7 mouse cellular contexts compared by ENCODE assay signal in the genomic region with DNA sequence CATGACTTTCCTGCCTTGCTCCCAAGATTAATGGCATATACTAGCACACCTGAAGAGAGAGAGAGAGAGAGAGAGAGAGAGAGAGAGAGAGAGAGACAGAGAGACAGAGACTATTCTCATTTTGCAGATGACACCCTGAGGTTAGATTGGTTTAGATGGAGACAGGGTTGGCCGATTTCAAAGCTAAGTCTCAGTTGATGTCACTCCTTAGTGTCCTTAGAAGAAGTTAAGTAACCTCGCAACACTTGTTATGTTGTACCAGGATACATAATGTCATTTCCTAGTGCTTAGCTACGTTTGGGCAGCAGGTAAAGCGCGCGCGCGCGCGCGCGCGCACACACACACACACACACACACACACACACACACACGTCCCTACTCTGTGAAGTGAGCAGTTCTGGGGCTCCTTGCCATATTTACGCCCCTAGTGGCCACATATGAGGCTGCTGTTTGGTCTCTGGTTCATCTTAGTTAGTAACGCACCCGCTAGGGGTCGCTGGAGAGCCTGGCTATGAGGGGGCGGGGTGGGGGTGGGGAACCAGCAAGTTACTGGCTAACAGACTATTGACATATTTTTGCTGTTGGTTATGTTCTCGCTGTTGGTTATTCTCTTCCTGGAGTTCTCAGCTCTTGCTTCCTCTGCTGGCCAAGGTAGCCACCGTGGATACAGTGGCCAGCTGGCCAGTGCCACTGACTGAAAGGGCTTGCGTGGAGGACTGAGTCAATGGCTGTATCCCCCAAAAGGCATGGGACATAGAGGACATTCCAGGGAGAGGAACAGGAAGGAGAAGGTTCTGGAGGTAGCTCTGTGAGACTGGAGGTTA. TPM values are rescaled to one million over a fixed set of nuclear protein-coding genes. Genes with fewer than 3 reads are reported as not detected.
A peak's percentile ranks its signal among the peaks of the same experiment; 100 is the strongest.
DNase-seq lines count a peak whose midpoint lies in the region; ATAC-seq and TF ChIP-seq lines count a peak whose summit lies in the region.

No protein-coding gene starts in this region.

- H3K27ac ChIP-seq in embryonic facial prominence, embryonic 10.5 days (replicated peaks), result no peak overlapping the region
- no peak overlapping the region for H3K27ac ChIP-seq in intestine, postnatal 0 days (ENCODE audit: low read depth, low read length)
- H3K27ac ChIP-seq in midbrain, embryonic 12.5 days (replicated peaks), result no peak overlapping the region

- TF ChIP-seq CTCF in intestine, postnatal 0 days (IDR thresholded peaks at IDR 0.05; ENCODE audit: low read depth), result peak; percentile 94

- peak; percentile 100 for ATAC-seq in granulocyte monocyte progenitor cell, adult 5-6 weeks (replicated peaks; ENCODE audit: poor library complexity, severe bottlenecking)
- peak; percentile 88 for ATAC-seq in intestine, postnatal 0 days
- peak; percentile 87 for ATAC-seq in midbrain, embryonic 12.5 days (ENCODE audit: low FRiP score, low read depth)

- H3K27me3 ChIP-seq in embryonic facial prominence, embryonic 10.5 days (replicated peaks; ENCODE audit: low read depth, poor library complexity, severe bottlenecking), result 0 out of 2 replicates have a peak, but pooled peaks cover 3% of the 10 kb centered on the region
- no peaks in the 10 kb centered on the region for H3K27me3 ChIP-seq in intestine, postnatal 0 days (replicated peaks; ENCODE audit: control insufficient read depth, insufficient read depth, low read length)
- no peaks in the 10 kb centered on the region for H3K27me3 ChIP-seq in midbrain, embryonic 12.5 days

- peak overlapping the region; percentile 21; the same call in 1 of the 2 replicates for H3K4me2 ChIP-seq in intestine, postnatal 0 days (replicated peaks; ENCODE audit: low read depth)
- H3K4me2 ChIP-seq in midbrain, embryonic 12.5 days (replicated peaks), result 0 out of 2 replicates have a peak overlapping the region, but pooled peaks have one; percentile 5

- no peaks in the 10 kb centered on the region for H3K36me3 ChIP-seq in embryonic facial prominence, embryonic 10.5 days (replicated peaks)
- no peaks in the 10 kb centered on the region for H3K36me3 ChIP-seq in intestine, postnatal 0 days (ENCODE audit: control insufficient read depth, insufficient read depth)
- H3K36me3 ChIP-seq in midbrain, embryonic 12.5 days, result no peaks in the 10 kb centered on the region

- 19% methylated on average over 22 of the region's 22 CpGs for WGBS in embryonic facial prominence, embryonic 10.5 days
- 13% methylated on average over 22 of the region's 22 CpGs for WGBS in intestine, postnatal 0 days
- 17% methylated on average over 22 of the region's 22 CpGs for WGBS in midbrain, embryonic 12.5 days

- intact Hi-C loops in left cerebral cortex, postnatal 4 days (cut with DNase I), result no loop called here

- H3K9me3 ChIP-seq in embryonic facial prominence, embryonic 10.5 days, result no peaks in the 10 kb centered on the region
- H3K9me3 ChIP-seq in intestine, postnatal 0 days (ENCODE audit: control insufficient read depth), result no peaks in the 10 kb centered on the region
- no peaks in the 10 kb centered on the region for H3K9me3 ChIP-seq in midbrain, embryonic 12.5 days

- no peaks in the 10 kb centered on the region for H3K4me1 ChIP-seq in embryonic facial prominence, embryonic 10.5 days
- no peaks in the 10 kb centered on the region for H3K4me1 ChIP-seq in intestine, postnatal 0 days (replicated peaks; ENCODE audit: control insufficient read depth, insufficient read depth, low read length)
- H3K4me1 ChIP-seq in midbrain, embryonic 12.5 days, result no peaks in the 10 kb centered on the region

- H3K9ac ChIP-seq in intestine, postnatal 0 days (ENCODE audit: low read depth, low read length), result no peak overlapping the region
- no peak overlapping the region for H3K9ac ChIP-seq in midbrain, embryonic 12.5 days (replicated peaks)

- peak; percentile 91 for DNase-seq in adrenal gland, postnatal 14 days
- peak; percentile 88 for DNase-seq in embryonic facial prominence, embryonic 10.5 days (ENCODE audit: low spot score)
- DNase-seq in left cerebral cortex, postnatal 4 days, result peak; percentile 92
- DNase-seq in skeletal muscle tissue, adult 2 months (ENCODE audit: low read depth, low spot score), result peak; percentile 88

- no peak overlapping the region for H3K4me3 ChIP-seq in embryonic facial prominence, embryonic 10.5 days
- H3K4me3 ChIP-seq in intestine, postnatal 0 days (ENCODE audit: low read depth, low read length), result no peak overlapping the region
- H3K4me3 ChIP-seq in midbrain, embryonic 12.5 days, result no peak overlapping the region

RNA-seq across cellular contexts. Expression of gene Pdp2, which starts 26.4 kb away (rescaled TPM):
- 37.2 and 38.0 TPM in 2 replicates for total RNA-seq in adrenal gland, postnatal 14 days (2021)
- 15.4 and 16.0 TPM in 2 replicates for polyA plus RNA-seq in embryonic facial prominence, embryonic 10.5 days (2016; fragmentation: Nextera tagmentation; extraction: Ambion mirVana)
- 9.6 and 13.1 TPM in 2 replicates for total RNA-seq in granulocyte monocyte progenitor cell, adult 5-6 weeks (2014; fragmentation: Nextera tagmentation)
- 10.3 and 11.4 TPM in 2 replicates for total RNA-seq in granulocyte monocyte progenitor cell, adult 5-6 weeks (2017)
- polyA plus RNA-seq in intestine, postnatal 0 days (2015; fragmentation: Nextera tagmentation; extraction: Ambion mirVana), result 12.2 and 15.2 TPM in 2 replicates
- 10 to 100 TPM; 13.0 to 13.6 TPM for total RNA-seq in left cerebral cortex, postnatal 4 days (2021)
- 14.7 and 15.8 TPM in 2 replicates for polyA plus RNA-seq in midbrain, embryonic 12.5 days (2016; fragmentation: Nextera tagmentation; extraction: Ambion mirVana)

RNA-seq across cellular contexts. Expression of gene Car7, which starts 30.4 kb away (rescaled TPM):
- total RNA-seq in adrenal gland, postnatal 14 days (2021), result 4.0 and 4.1 TPM in 2 replicates
- 0.75 and 1.00 TPM in 2 replicates for polyA plus RNA-seq in embryonic facial prominence, embryonic 10.5 days (2016; fragmentation: Nextera tagmentation; extraction: Ambion mirVana)
- total RNA-seq in granulocyte monocyte progenitor cell, adult 5-6 weeks (2014; fragmentation: Nextera tagmentation), result not detected in 2 replicates
- total RNA-seq in granulocyte monocyte progenitor cell, adult 5-6 weeks (2017), result 0.52 TPM in 1 of 2 replicates, not detected in the other
- 0.82 and 1.1 TPM in 2 replicates for polyA plus RNA-seq in intestine, postnatal 0 days (2015; fragmentation: Nextera tagmentation; extraction: Ambion mirVana)
- total RNA-seq in left cerebral cortex, postnatal 4 days (2021), result 1 to 10 TPM; 3.8 to 4.6 TPM
- polyA plus RNA-seq in midbrain, embryonic 12.5 days (2016; fragmentation: Nextera tagmentation; extraction: Ambion mirVana), result 1.5 and 1.6 TPM in 2 replicates

RNA-seq across cellular contexts. Expression of gene Nae1, which starts 30.4 kb away (rescaled TPM):
- total RNA-seq in adrenal gland, postnatal 14 days (2021), result 30.2 and 31.1 TPM in 2 replicates
- 124 and 137 TPM in 2 replicates for polyA plus RNA-seq in embryonic facial prominence, embryonic 10.5 days (2016; fragmentation: Nextera tagmentation; extraction: Ambion mirVana)
- 38.8 and 62.4 TPM in 2 replicates for total RNA-seq in granulocyte monocyte progenitor cell, adult 5-6 weeks (2014; fragmentation: Nextera tagmentation)
- 64.6 and 109 TPM in 2 replicates for total RNA-seq in granulocyte monocyte progenitor cell, adult 5-6 weeks (2017)
- 43.8 and 48.6 TPM in 2 replicates for polyA plus RNA-seq in intestine, postnatal 0 days (2015; fragmentation: Nextera tagmentation; extraction: Ambion mirVana)
- total RNA-seq in left cerebral cortex, postnatal 4 days (2021), result 10 to 100 TPM; 57.5 to 62.9 TPM
- polyA plus RNA-seq in midbrain, embryonic 12.5 days (2016; fragmentation: Nextera tagmentation; extraction: Ambion mirVana), result 118 and 130 TPM in 2 replicates

RNA-seq across cellular contexts. Expression of gene Terb1, which starts 55.1 kb away (rescaled TPM):
- 0.23 TPM in 1 of 2 replicates, not detected in the other for total RNA-seq in adrenal gland, postnatal 14 days (2021)
- polyA plus RNA-seq in embryonic facial prominence, embryonic 10.5 days (2016; fragmentation: Nextera tagmentation; extraction: Ambion mirVana), result 0.19 and 0.26 TPM in 2 replicates
- not detected in 2 replicates for total RNA-seq in granulocyte monocyte progenitor cell, adult 5-6 weeks (2014; fragmentation: Nextera tagmentation)
- not detected in 2 replicates for total RNA-seq in granulocyte monocyte progenitor cell, adult 5-6 weeks (2017)
- 0.16 TPM in 2 replicates for polyA plus RNA-seq in intestine, postnatal 0 days (2015; fragmentation: Nextera tagmentation; extraction: Ambion mirVana)
- under 1 TPM; 0.74 to 0.94 TPM for total RNA-seq in left cerebral cortex, postnatal 4 days (2021)
- 0.20 and 0.32 TPM in 2 replicates for polyA plus RNA-seq in midbrain, embryonic 12.5 days (2016; fragmentation: Nextera tagmentation; extraction: Ambion mirVana)

RNA-seq across cellular contexts. Expression of gene Cdh16, which starts 59.4 kb away (rescaled TPM):
- not detected in 2 replicates for total RNA-seq in adrenal gland, postnatal 14 days (2021)
- not detected in 2 replicates for polyA plus RNA-seq in embryonic facial prominence, embryonic 10.5 days (2016; fragmentation: Nextera tagmentation; extraction: Ambion mirVana)
- total RNA-seq in granulocyte monocyte progenitor cell, adult 5-6 weeks (2014; fragmentation: Nextera tagmentation), result not detected in 2 replicates
- not detected in 2 replicates for total RNA-seq in granulocyte monocyte progenitor cell, adult 5-6 weeks (2017)
- polyA plus RNA-seq in intestine, postnatal 0 days (2015; fragmentation: Nextera tagmentation; extraction: Ambion mirVana), result not detected in 2 replicates
- not detected for total RNA-seq in left cerebral cortex, postnatal 4 days (2021)
- polyA plus RNA-seq in midbrain, embryonic 12.5 days (2016; fragmentation: Nextera tagmentation; extraction: Ambion mirVana), result not detected in 2 replicates
